Mouse (Mus musculus): Measurements from ENCODE around the gene Fuca1.

Gene Fuca1

DNA sequence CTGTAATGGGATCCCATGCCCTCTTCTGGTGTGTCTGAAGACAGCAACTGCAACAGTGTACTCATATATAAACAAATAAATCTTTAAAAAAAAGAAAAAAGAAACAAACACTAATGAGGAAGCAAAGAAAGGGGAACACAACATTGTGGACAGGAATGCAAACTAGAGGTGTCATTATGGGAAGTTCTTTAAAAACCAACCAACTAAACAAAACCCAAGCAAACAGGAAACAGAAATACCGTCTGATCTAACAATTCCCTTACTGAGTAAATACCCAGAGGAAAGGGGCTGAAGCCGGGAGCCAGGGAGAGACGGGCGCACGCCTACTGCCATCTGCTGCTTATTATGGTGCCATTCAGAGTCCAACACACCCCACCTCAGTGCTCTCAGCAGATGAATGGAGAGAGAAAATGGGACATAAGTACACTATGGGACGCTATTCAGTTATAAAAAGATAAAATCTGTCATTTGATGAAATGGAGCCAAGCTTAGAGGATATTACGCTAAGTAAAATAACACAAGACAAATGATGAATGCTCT is 61.1 kb downstream of the Fuca1 start:
- no peak for DNase-seq (ENCODE audit: low spot score)

DNA sequence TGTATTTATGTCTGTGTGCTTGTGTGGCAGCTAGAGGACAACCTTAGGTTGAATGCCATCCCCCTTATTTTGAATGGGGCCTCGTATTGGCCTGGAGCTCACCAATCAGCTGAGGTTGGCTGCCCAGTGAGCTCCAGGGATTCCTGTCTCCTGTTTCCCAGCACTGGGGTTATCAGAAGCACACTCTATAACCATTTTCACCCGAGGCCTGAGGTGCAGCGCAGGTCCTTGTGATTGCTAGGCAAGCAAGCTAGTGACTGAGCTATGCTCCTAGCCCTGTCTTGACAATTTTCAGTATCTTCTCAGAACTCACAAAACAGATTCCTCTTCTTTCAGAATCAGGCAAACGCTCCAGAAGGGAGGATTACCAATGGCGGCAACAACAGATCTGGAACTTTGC is 64.0 kb downstream of the Fuca1 start:
- no peak for DNase-seq (ENCODE audit: low spot score)

DNA sequence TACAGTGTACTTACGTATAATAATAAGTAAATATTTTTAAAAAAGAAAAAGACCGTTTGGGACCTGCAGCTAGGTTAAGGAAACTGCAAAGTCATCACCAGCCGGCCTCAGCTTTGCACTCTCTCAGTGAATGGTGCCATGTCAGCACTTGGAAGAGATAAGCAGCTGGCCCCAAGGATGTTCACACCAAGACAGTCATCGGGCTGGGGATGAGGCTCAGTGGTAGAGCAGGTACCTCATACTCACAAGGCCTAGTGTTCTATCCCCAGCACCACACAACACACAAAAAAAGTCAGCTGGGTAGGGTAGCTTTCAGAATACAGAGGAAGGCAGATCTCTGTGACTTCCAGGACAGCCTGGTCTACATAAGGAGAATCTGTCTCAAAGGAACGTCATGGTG is 64.7 kb downstream of the Fuca1 start:
- DNase-seq (ENCODE audit: low spot score) = no peak

DNA sequence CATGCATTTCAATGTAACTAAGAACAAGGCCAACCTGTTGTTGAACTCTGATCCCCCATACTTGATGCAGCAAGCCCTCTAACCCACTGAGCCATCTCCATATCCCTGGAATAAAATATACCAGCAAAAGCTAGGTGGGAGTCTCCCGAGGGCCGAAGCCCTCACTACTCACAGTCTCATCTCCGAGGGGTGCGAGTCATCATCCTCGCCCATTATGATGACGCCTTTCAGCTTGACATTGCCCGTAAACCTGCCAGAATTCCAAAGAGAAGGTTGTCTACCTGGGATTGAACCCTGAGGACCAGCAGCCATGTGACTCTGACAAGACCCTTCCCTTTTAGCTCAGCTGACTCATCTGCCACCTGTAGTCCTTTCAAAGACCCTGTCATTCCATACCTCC is 65.2 kb downstream of the Fuca1 start:
- DNase-seq (ENCODE audit: low spot score) = no peak

DNA sequence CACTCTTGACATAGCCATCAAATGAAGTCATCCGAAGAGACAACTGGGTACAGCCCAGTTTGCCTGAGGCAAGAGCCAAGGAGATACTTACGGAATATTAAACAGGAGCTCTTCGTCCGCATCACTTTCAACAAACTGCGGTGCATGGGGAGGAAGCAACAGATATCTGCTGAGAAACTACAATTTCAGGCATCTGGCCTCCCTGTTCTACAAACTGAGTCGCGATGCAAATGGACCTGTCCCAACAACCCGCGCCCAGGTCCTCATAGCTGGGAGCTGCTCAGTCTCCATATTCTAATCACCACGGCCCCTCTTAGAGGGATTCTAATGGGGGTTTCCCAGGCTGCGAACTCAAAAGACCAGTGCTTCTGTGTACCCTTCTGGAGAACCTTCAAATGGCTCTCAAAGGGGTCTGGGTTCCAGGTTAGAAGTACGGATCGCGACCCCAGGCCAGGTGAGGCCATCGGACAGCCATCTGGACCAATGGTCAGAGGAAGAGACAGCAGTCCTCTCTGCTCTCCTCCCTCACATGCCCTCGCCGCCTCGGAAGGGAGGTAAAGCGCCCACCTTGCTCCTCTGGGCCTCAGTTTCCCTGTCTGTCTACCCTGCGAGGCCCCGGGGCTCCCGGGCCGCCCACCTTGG is 65.9 kb downstream of the Fuca1 start:
- DNase-seq (ENCODE audit: low spot score) = no peak

DNA sequence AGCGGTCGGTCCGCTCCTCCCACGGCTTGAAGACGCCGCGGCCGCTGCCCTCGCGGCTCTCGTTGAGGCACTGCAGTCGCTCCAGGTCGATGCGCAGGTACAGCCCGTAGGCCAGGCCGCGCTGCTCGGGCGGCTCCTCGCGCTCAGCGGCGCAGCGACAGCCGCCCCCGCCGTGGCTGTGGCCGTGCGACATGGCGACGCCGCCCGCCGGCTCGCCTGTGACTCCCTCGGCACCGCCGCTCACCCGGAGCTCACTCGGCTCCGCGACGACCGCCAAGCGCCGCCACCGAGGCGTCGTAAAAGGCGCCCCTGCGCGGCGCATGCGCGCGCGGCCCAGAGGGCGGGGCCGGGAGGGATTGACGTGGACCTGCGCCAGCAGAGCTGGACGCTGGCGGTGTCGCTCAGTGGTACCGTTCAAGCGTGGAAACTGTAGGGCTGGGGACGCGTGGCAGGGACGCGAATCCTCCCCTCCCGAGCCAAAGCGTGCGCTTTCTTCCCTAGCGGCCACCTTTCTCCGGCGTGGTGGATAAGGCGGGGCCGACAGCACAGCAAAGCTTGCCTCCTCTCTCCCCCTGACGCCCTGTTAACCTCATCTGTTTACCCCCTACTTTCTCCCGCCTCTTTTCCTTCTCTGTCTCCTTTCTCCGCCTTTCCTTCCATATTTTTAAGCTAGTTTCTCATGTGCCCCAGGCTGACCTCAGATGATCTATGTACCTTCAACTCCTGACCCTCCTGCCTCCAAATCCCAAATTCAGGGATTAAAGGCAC is 66.6 kb downstream of the Fuca1 start, which contains the start of gene Pithd1:
Gene Pithd1 (minus strand): TSS at position 322 of the 768 bp plus-strand sequence.
- DNase-seq (ENCODE audit: low spot score) = peak; percentile 92

DNA sequence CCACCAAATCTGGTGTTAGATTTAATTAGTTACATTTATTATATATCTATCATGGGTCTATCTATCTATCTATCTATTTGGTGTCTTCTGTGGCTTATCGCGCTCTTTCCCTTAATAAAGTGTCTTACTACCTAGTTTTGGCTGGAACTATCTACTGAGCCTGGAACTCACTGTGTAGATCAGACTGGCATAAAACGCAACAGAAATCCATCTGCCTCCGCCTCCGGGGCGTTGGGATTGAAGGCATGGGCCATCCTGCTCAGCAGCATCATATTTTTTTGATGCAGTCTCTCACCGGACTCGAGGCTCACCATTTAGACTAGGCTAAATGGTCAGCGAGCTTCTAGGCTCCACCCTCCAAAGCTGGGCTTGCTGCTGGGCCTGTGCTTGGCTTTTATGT is 67.2 kb downstream of the Fuca1 start:
- DNase-seq (ENCODE audit: low spot score) = no peak

Measured in ovary, postnatal 10 days (tissue).